Mouse (Mus musculus): ENCODE results near the gene Cilp2. TPM values are rescaled to one million over a fixed set of nuclear protein-coding genes. Genes with fewer than 3 reads are reported as not detected.

Cilp2 gene
- polyA plus RNA-seq, 1 experiment from 2014 or later: 6.6 TPM

GRCm38 (mm10) chr8:69870907-69871306, 16.6 kb downstream of the Cilp2 start:
- 93% methylated on average over 6 of the region's 6 CpGs for WGBS
- no peak for ATAC-seq
- H3K9me3 ChIP-seq (replicated peaks; ENCODE audit: control insufficient read depth, low read length, poor library complexity, severe bottlenecking): no peaks in the 10 kb centered on the region

GRCm38 (mm10) chr8:69870003-69870765, 17.3 kb downstream of the Cilp2 start:
- no peak for ATAC-seq
- Histone ChIP-seq H3K9ac (ENCODE audit: low read depth, low read length) (no peak overlapping the region), H3K4me2 (ENCODE audit: low read length) (no peak overlapping the region), H3K36me3 (ENCODE audit: control insufficient read depth, insufficient read depth, low read length) (no peaks in the 10 kb centered on the region), H3K27ac (ENCODE audit: low read length) (no peak overlapping the region), H3K9me3 (replicated peaks; ENCODE audit: control insufficient read depth, low read length, poor library complexity, severe bottlenecking) (no peaks in the 10 kb centered on the region), H3K4me1 (ENCODE audit: control insufficient read depth, insufficient read depth, low read length) (no peaks in the 10 kb centered on the region), H3K27me3 (ENCODE audit: control insufficient read depth, insufficient read depth, low read depth, low read length) (no peaks in the 10 kb centered on the region), H3K4me3 (ENCODE audit: low read depth, low read length) (no peak overlapping the region)
- 86% methylated on average over 11 of the region's 11 CpGs for WGBS

More at GRCm38 (mm10) chr8:69870907-69871306, 16.6 kb downstream of the Cilp2 start:
- Histone ChIP-seq H3K4me2 (ENCODE audit: low read length) (no peak overlapping the region), H3K9ac (ENCODE audit: low read depth, low read length) (no peak overlapping the region), H3K4me1 (ENCODE audit: control insufficient read depth, insufficient read depth, low read length) (no peaks in the 10 kb centered on the region), H3K27ac (ENCODE audit: low read length) (no peak overlapping the region), H3K27me3 (ENCODE audit: control insufficient read depth, insufficient read depth, low read depth, low read length) (no peaks in the 10 kb centered on the region), H3K36me3 (ENCODE audit: control insufficient read depth, insufficient read depth, low read length) (no peaks in the 10 kb centered on the region), H3K4me3 (ENCODE audit: low read depth, low read length) (no peak overlapping the region)

- Histone ChIP-seq H3K27me3 (ENCODE audit: control insufficient read depth, insufficient read depth, low read depth, low read length) (no peaks in the 10 kb centered on the region), H3K4me1 (ENCODE audit: control insufficient read depth, insufficient read depth, low read length) (no peaks in the 10 kb centered on the region), H3K4me3 (ENCODE audit: low read depth, low read length) (no peak overlapping the region), H3K9me3 (replicated peaks; ENCODE audit: control insufficient read depth, low read length, poor library complexity, severe bottlenecking) (no peaks in the 10 kb centered on the region), H3K27ac (ENCODE audit: low read length) (no peak overlapping the region), H3K36me3 (ENCODE audit: control insufficient read depth, insufficient read depth, low read length) (no peaks in the 10 kb centered on the region), H3K9ac (ENCODE audit: low read depth, low read length) (no peak overlapping the region), H3K4me2 (ENCODE audit: low read length) (no peak overlapping the region)
- WGBS: 87% methylated on average over 5 of the region's 5 CpGs
- no peak for ATAC-seq
Measured at GRCm38 (mm10) chr8:69867696-69868326, 19.7 kb downstream of the Cilp2 start.

GRCm38 (mm10) chr8:69864180-69864579, 23.3 kb downstream of the Cilp2 start:
- Histone ChIP-seq H3K36me3 (ENCODE audit: control insufficient read depth, insufficient read depth, low read length) (peaks cover 6% of the 10 kb centered on the region), H3K9me3 (replicated peaks; ENCODE audit: control insufficient read depth, low read length, poor library complexity, severe bottlenecking) (no peaks in the 10 kb centered on the region), H3K4me2 (ENCODE audit: low read length) (no peak overlapping the region), H3K27me3 (ENCODE audit: control insufficient read depth, insufficient read depth, low read depth, low read length) (no peaks in the 10 kb centered on the region), H3K4me3 (ENCODE audit: low read depth, low read length) (no peak overlapping the region), H3K4me1 (ENCODE audit: control insufficient read depth, insufficient read depth, low read length) (no peaks in the 10 kb centered on the region), H3K9ac (ENCODE audit: low read depth, low read length) (no peak overlapping the region), H3K27ac (ENCODE audit: low read length) (no peak overlapping the region)
- ATAC-seq: no peak
- 86% methylated on average over 5 of the region's 5 CpGs for WGBS

GRCm38 (mm10) chr8:69863387-69864020, 24.0 kb downstream of the Cilp2 start:
- Histone ChIP-seq H3K36me3 (ENCODE audit: control insufficient read depth, insufficient read depth, low read length) (peaks cover 6% of the 10 kb centered on the region), H3K4me3 (ENCODE audit: low read depth, low read length) (no peak overlapping the region), H3K27me3 (ENCODE audit: control insufficient read depth, insufficient read depth, low read depth, low read length) (no peaks in the 10 kb centered on the region), H3K4me2 (ENCODE audit: low read length) (no peak overlapping the region), H3K27ac (ENCODE audit: low read length) (no peak overlapping the region), H3K9me3 (replicated peaks; ENCODE audit: control insufficient read depth, low read length, poor library complexity, severe bottlenecking) (no peaks in the 10 kb centered on the region), H3K9ac (ENCODE audit: low read depth, low read length) (no peak overlapping the region), H3K4me1 (ENCODE audit: control insufficient read depth, insufficient read depth, low read length) (no peaks in the 10 kb centered on the region)
- 92% methylated on average over 5 of the region's 5 CpGs for WGBS
- no peak for ATAC-seq

- H3K36me3 ChIP-seq (ENCODE audit: control insufficient read depth, insufficient read depth, low read length): peaks cover 6% of the 10 kb centered on the region
- 80% methylated on average over 2 of the region's 2 CpGs for WGBS
- H3K4me3 ChIP-seq (ENCODE audit: low read depth, low read length): no peak overlapping the region
- ATAC-seq: no peak
- H3K4me2 ChIP-seq (ENCODE audit: low read length): no peak overlapping the region
- H3K4me1 ChIP-seq (ENCODE audit: control insufficient read depth, insufficient read depth, low read length): no peaks in the 10 kb centered on the region
- H3K9me3 ChIP-seq (replicated peaks; ENCODE audit: control insufficient read depth, low read length, poor library complexity, severe bottlenecking): no peaks in the 10 kb centered on the region
- H3K9ac ChIP-seq (ENCODE audit: low read depth, low read length): no peak overlapping the region
- no peaks in the 10 kb centered on the region for H3K27me3 ChIP-seq (ENCODE audit: control insufficient read depth, insufficient read depth, low read depth, low read length)
- no peak overlapping the region for H3K27ac ChIP-seq (ENCODE audit: low read length)
Measured at GRCm38 (mm10) chr8:69861251-69861650, 26.2 kb downstream of the Cilp2 start.

GRCm38 (mm10) chr8:69860807-69861206, 26.7 kb downstream of the Cilp2 start:
- Histone ChIP-seq H3K36me3 (ENCODE audit: control insufficient read depth, insufficient read depth, low read length) (peaks cover 6% of the 10 kb centered on the region), H3K9me3 (replicated peaks; ENCODE audit: control insufficient read depth, low read length, poor library complexity, severe bottlenecking) (no peaks in the 10 kb centered on the region), H3K9ac (ENCODE audit: low read depth, low read length) (no peak overlapping the region), H3K27me3 (ENCODE audit: control insufficient read depth, insufficient read depth, low read depth, low read length) (no peaks in the 10 kb centered on the region), H3K27ac (ENCODE audit: low read length) (no peak overlapping the region), H3K4me3 (ENCODE audit: low read depth, low read length) (no peak overlapping the region), H3K4me2 (ENCODE audit: low read length) (no peak overlapping the region), H3K4me1 (ENCODE audit: control insufficient read depth, insufficient read depth, low read length) (no peaks in the 10 kb centered on the region)
- 52% methylated on average over 4 of the region's 4 CpGs for WGBS
- ATAC-seq: no peak

GRCm38 (mm10) chr8:69853869-69854268, 33.6 kb downstream of the Cilp2 start:
- WGBS: 94% methylated on average over 10 of the region's 10 CpGs
- no peak for ATAC-seq
- Histone ChIP-seq H3K9me3 (replicated peaks; ENCODE audit: control insufficient read depth, low read length, poor library complexity, severe bottlenecking) (no peaks in the 10 kb centered on the region), H3K9ac (ENCODE audit: low read depth, low read length) (no peak overlapping the region), H3K36me3 (ENCODE audit: control insufficient read depth, insufficient read depth, low read length) (no peaks in the 10 kb centered on the region), H3K4me1 (ENCODE audit: control insufficient read depth, insufficient read depth, low read length) (no peaks in the 10 kb centered on the region), H3K4me2 (ENCODE audit: low read length) (no peak overlapping the region), H3K4me3 (ENCODE audit: low read depth, low read length) (no peak overlapping the region), H3K27me3 (ENCODE audit: control insufficient read depth, insufficient read depth, low read depth, low read length) (no peaks in the 10 kb centered on the region), H3K27ac (ENCODE audit: low read length) (no peak overlapping the region)

GRCm38 (mm10) chr8:69850926-69851506, 36.5 kb downstream of the Cilp2 start:
- no peak overlapping the region for H3K27ac ChIP-seq (ENCODE audit: low read length)

More at GRCm38 (mm10) chr8:69850926-69851506, 36.5 kb downstream of the Cilp2 start:
- H3K9ac ChIP-seq (ENCODE audit: low read depth, low read length): no peak overlapping the region
- H3K4me2 ChIP-seq (ENCODE audit: low read length): no peak overlapping the region
- H3K4me3 ChIP-seq (ENCODE audit: low read depth, low read length): no peak overlapping the region
- 88% methylated on average over 7 of the region's 7 CpGs for WGBS
- H3K36me3 ChIP-seq (ENCODE audit: control insufficient read depth, insufficient read depth, low read length): peaks cover 3% of the 10 kb centered on the region; the same call in 1 of the 2 replicates
- no peaks in the 10 kb centered on the region for H3K27me3 ChIP-seq (ENCODE audit: control insufficient read depth, insufficient read depth, low read depth, low read length)
- H3K4me1 ChIP-seq (ENCODE audit: control insufficient read depth, insufficient read depth, low read length): no peaks in the 10 kb centered on the region
- no peak for ATAC-seq
- H3K9me3 ChIP-seq (replicated peaks; ENCODE audit: control insufficient read depth, low read length, poor library complexity, severe bottlenecking): no peaks in the 10 kb centered on the region

All from midbrain, embryonic 16.5 days (tissue).